Comparison of ENCODE assay signal across 13 mouse cellular contexts in the genomic region with DNA sequence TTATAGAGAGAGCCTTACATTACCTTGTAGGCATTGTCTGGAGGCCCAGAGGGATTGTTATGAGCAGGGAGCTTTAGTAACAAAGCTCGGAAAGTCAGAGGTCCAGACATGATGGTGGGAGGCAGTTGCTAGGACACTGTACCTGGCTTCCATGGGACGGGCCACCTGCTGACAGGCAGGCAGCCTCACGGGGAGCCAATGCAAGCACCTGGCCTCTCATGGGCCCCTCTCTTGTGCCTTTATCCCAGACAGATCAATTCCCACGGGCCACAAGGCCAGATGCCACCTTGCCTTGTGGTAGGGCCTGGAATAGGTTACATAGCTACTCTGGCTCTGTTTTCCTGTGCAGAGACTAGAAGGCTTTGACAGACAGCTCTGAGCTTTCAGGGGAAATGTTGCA. TPM values are rescaled to one million over a fixed set of nuclear protein-coding genes. Genes with fewer than 3 reads are reported as not detected.
A peak's percentile ranks its signal among the peaks of the same experiment; 100 is the strongest.
DNase-seq lines count a peak whose midpoint lies in the region; ATAC-seq and TF ChIP-seq lines count a peak whose summit lies in the region.
"Had no signal": no experiment of that assay in that cellular context is flagged by ENCODE, and none has a peak within 500 bp of the region (broad histone marks: within the 10 kb centered on the region; RNA-seq: fewer than 3 reads in every experiment).

No protein-coding gene starts in this region.

- H3K4me2 ChIP-seq in liver, embryonic 11.5 days = no peak overlapping the region
- H3K4me2 ChIP-seq in liver, postnatal 0 days (ENCODE audit: low read depth, low read length) = no peak overlapping the region
- no peak overlapping the region for H3K4me2 ChIP-seq in midbrain, embryonic 12.5 days (replicated peaks)
- H3K4me2 ChIP-seq: forebrain, embryonic 12.5 days; heart, embryonic 11.5 days had no signal

- H3K27ac ChIP-seq in gastrocnemius, adult 2 months = 0 out of 2 replicates have a peak overlapping the region, but pooled peaks have one; percentile 3
- peak overlapping the region; percentile 87; the same call in 1 of the 2 replicates for H3K27ac ChIP-seq in liver, embryonic 11.5 days (ENCODE audit: low read depth, low read length)
- no peak overlapping the region for H3K27ac ChIP-seq in liver, postnatal 0 days (ENCODE audit: low read depth)
- H3K27ac ChIP-seq in bone marrow, adult 2 months (ENCODE audit: control insufficient read depth, insufficient read depth, low read depth, low read length, poor library complexity) = peak overlapping the region; percentile 5; the same call in 1 of the 2 replicates
- H3K27ac ChIP-seq in midbrain, embryonic 12.5 days (replicated peaks) = no peak overlapping the region
- H3K27ac ChIP-seq: forebrain, embryonic 12.5 days; stomach, postnatal 0 days had no signal

- H3K9me3 ChIP-seq in liver, embryonic 11.5 days (ENCODE audit: control insufficient read depth, low read length) = no peaks in the 10 kb centered on the region
- H3K9me3 ChIP-seq in liver, postnatal 0 days (ENCODE audit: low read length) = no peaks in the 10 kb centered on the region
- no peaks in the 10 kb centered on the region for H3K9me3 ChIP-seq in midbrain, embryonic 12.5 days
- H3K9me3 ChIP-seq: forebrain, embryonic 12.5 days; G1E had no signal

- peak overlapping the region; percentile 16; the same call in 1 of the 2 replicates for H3K9ac ChIP-seq in liver, embryonic 11.5 days (ENCODE audit: low read depth, low read length)
- H3K9ac ChIP-seq in liver, postnatal 0 days (replicated peaks) = no peak overlapping the region
- H3K9ac ChIP-seq in midbrain, embryonic 12.5 days (replicated peaks) = no peak overlapping the region
- H3K9ac ChIP-seq: forebrain, embryonic 12.5 days had no signal

- TF ChIP-seq CTCF in gastrocnemius, adult 2 months (IDR thresholded peaks at IDR 0.05) = no peak
- TF ChIP-seq CTCF in liver, postnatal 0 days (IDR thresholded peaks at IDR 0.05; ENCODE audit: low read depth) = no peak
- no peak for TF ChIP-seq CTCF in bone marrow, adult 2 months (IDR thresholded peaks at IDR 0.05; ENCODE audit: control insufficient read depth, insufficient read depth, low read length)

- 77% methylated on average over 4 of the region's 4 CpGs for WGBS in liver, embryonic 11.5 days
- WGBS in liver, postnatal 0 days (ENCODE audit: insufficient replicate concordance) = 72% methylated on average over 4 of the region's 4 CpGs
- 84% methylated on average over 4 of the region's 4 CpGs for WGBS in bone marrow, adult 2 months
- 76% methylated on average over 4 of the region's 4 CpGs for WGBS in midbrain, embryonic 12.5 days

- intact Hi-C loops in gastrocnemius, adult 2 months (cut with DNase I) = no loop called here

- no peak for ATAC-seq in liver, embryonic 11.5 days (replicated peaks; ENCODE audit: low FRiP score)
- no peak for ATAC-seq in liver, postnatal 0 days
- peak; percentile 28; the same call in 1 of the 2 replicates for ATAC-seq in midbrain, embryonic 12.5 days (ENCODE audit: low FRiP score, low read depth)

- TF ChIP-seq EP300 in liver, postnatal 0 days (IDR thresholded peaks at IDR 0.05; ENCODE audit: low read depth) = no peak

- H3K4me3 ChIP-seq in gastrocnemius, adult 2 months = no peak overlapping the region
- H3K4me3 ChIP-seq in liver, embryonic 11.5 days (ENCODE audit: low read depth, low read length) = no peak overlapping the region
- no peak overlapping the region for H3K4me3 ChIP-seq in liver, postnatal 0 days (ENCODE audit: low read depth, low read length)
- no peak overlapping the region for H3K4me3 ChIP-seq in bone marrow, adult 2 months (replicated peaks; ENCODE audit: control insufficient read depth, low read depth, low read length)
- no peak overlapping the region for H3K4me3 ChIP-seq in midbrain, embryonic 12.5 days
- H3K4me3 ChIP-seq: forebrain, embryonic 12.5 days had no signal

- peaks cover 36% of the 10 kb centered on the region for H3K4me1 ChIP-seq in liver, embryonic 11.5 days (replicated peaks; ENCODE audit: control insufficient read depth, insufficient read depth, low read length)
- H3K4me1 ChIP-seq in liver, postnatal 0 days (ENCODE audit: insufficient read depth) = peaks cover 30% of the 10 kb centered on the region
- peaks cover 1% of the 10 kb centered on the region; the same call in 1 of the 2 replicates for H3K4me1 ChIP-seq in bone marrow, adult 2 months (ENCODE audit: control insufficient read depth, insufficient read depth, low read length)
- H3K4me1 ChIP-seq in midbrain, embryonic 12.5 days = peaks cover 16% of the 10 kb centered on the region

- TF ChIP-seq POLR2A in bone marrow, adult 2 months (IDR thresholded peaks at IDR 0.05; ENCODE audit: borderline replicate concordance, control insufficient read depth, low read depth, low read length) = no peak

- H3K27me3 ChIP-seq in liver, embryonic 11.5 days (replicated peaks; ENCODE audit: control insufficient read depth, insufficient read depth, low read length) = no peaks in the 10 kb centered on the region
- H3K27me3 ChIP-seq in liver, postnatal 0 days (ENCODE audit: insufficient read depth, low read length) = no peaks in the 10 kb centered on the region
- H3K27me3 ChIP-seq in midbrain, embryonic 12.5 days = no peaks in the 10 kb centered on the region
- H3K27me3 ChIP-seq: forebrain, embryonic 12.5 days had no signal

- peaks cover 36% of the 10 kb centered on the region for H3K36me3 ChIP-seq in liver, embryonic 11.5 days (ENCODE audit: control insufficient read depth, insufficient read depth, low read length)
- peaks cover 51% of the 10 kb centered on the region for H3K36me3 ChIP-seq in liver, postnatal 0 days (replicated peaks; ENCODE audit: insufficient read depth, low read length)
- H3K36me3 ChIP-seq in midbrain, embryonic 12.5 days = peaks cover 62% of the 10 kb centered on the region

- no peak for DNase-seq in gastrocnemius, adult 2 months
- no peak for DNase-seq in gastrocnemius, postnatal 25 days
- no peak for DNase-seq in liver, embryonic 11.5 days (ENCODE audit: low spot score)
- no peak for DNase-seq in liver, postnatal 0 days
- DNase-seq in embryo, embryonic 9.5 days (ENCODE audit: extremely low spot score) = no peak
- DNase-seq in cerebellum, adult 9-11 months = no peak

RNA-seq across cellular contexts. Expression of a gene that starts 19.5 kb away (rescaled TPM):
- 100 to 1,000 TPM; 154 to 224 TPM for total RNA-seq in gastrocnemius, adult 2 months (2021)
- 100 to 1,000 TPM; 171 to 173 TPM for total RNA-seq in gastrocnemius, postnatal 25 days (2021)
- polyA plus RNA-seq in liver, embryonic 11.5 days (2014; fragmentation: Nextera tagmentation; extraction: Ambion mirVana) = 137 and 148 TPM in 2 replicates
- polyA plus RNA-seq in liver, postnatal 0 days (2015; fragmentation: Nextera tagmentation; extraction: Ambion mirVana) = 103 and 105 TPM in 2 replicates
- 24.7 and 37.1 TPM in 2 replicates for polyA plus RNA-seq in bone marrow, adult 2 months (2011; ENCODE audit: insufficient read depth, insufficient read length, low replicate concordance, missing spikeins)
- polyA plus RNA-seq in midbrain, embryonic 12.5 days (2016; fragmentation: Nextera tagmentation; extraction: Ambion mirVana) = 86.8 and 99.4 TPM in 2 replicates

RNA-seq across cellular contexts. Expression of a gene that starts 20.3 kb away (rescaled TPM):
- total RNA-seq in gastrocnemius, adult 2 months (2021) = 10 to 100 TPM; 48.4 to 63.3 TPM
- 10 to 100 TPM; 51.5 to 57.7 TPM for total RNA-seq in gastrocnemius, postnatal 25 days (2021)
- 13.9 and 15.4 TPM in 2 replicates for polyA plus RNA-seq in liver, embryonic 11.5 days (2014; fragmentation: Nextera tagmentation; extraction: Ambion mirVana)
- 4.9 and 6.0 TPM in 2 replicates for polyA plus RNA-seq in liver, postnatal 0 days (2015; fragmentation: Nextera tagmentation; extraction: Ambion mirVana)
- polyA plus RNA-seq in bone marrow, adult 2 months (2011; ENCODE audit: insufficient read depth, insufficient read length, low replicate concordance, missing spikeins) = 85.2 and 120 TPM in 2 replicates
- polyA plus RNA-seq in midbrain, embryonic 12.5 days (2016; fragmentation: Nextera tagmentation; extraction: Ambion mirVana) = 5.9 and 6.5 TPM in 2 replicates

RNA-seq across cellular contexts. Expression of a gene that starts 43.9 kb away (rescaled TPM):
- total RNA-seq in gastrocnemius, adult 2 months (2021) = 10 to 100 TPM in 1 of 2 experiments, 1 to 10 TPM in 1; 1.8 to 18.9 TPM
- 10 to 100 TPM in 1 of 2 experiments, 1 to 10 TPM in 1; 6.7 to 12.8 TPM for total RNA-seq in gastrocnemius, postnatal 25 days (2021)
- polyA plus RNA-seq in liver, embryonic 11.5 days (2014; fragmentation: Nextera tagmentation; extraction: Ambion mirVana) = 1.4 and 2.3 TPM in 2 replicates
- 1.0 and 1.9 TPM in 2 replicates for polyA plus RNA-seq in liver, postnatal 0 days (2015; fragmentation: Nextera tagmentation; extraction: Ambion mirVana)
- polyA plus RNA-seq in bone marrow, adult 2 months (2011; ENCODE audit: insufficient read depth, insufficient read length, low replicate concordance, missing spikeins) = 0.74 TPM in 1 of 2 replicates, not detected in the other
- polyA plus RNA-seq in midbrain, embryonic 12.5 days (2016; fragmentation: Nextera tagmentation; extraction: Ambion mirVana) = 4.1 and 4.4 TPM in 2 replicates
- total RNA-seq: G1E had no signal
- polyA plus RNA-seq: G1E; limb, embryonic 11.5 days had no signal

Comparison
In these comparisons a context has a peak if more than half of its experiments do, and no peak if none do; other contexts are left out.
1. H3K27ac ChIP-seq: peak in gastrocnemius, adult 2 months (single experiment), liver, embryonic 11.5 days (single experiment) and bone marrow, adult 2 months (single experiment); none in liver, postnatal 0 days (single experiment) and midbrain, embryonic 12.5 days (single experiment).